Mouse (Mus musculus) CH12.LX (cell line): ENCODE results near the gene Zcchc24. TPM values are rescaled to one million over a fixed set of nuclear protein-coding genes. Genes with fewer than 3 reads are reported as not detected.

Source experiments
- DNase-seq: peaks from one replicate; pipeline ENCODE4 v3.0.0-alpha.2; 2013; ENCODE audit errors: extremely low read depth
- H3K27ac ChIP-seq: 2 replicates; pipeline ENCODE4 v1.5.1; 2012; ENCODE audit warnings: low read depth, mild to moderate bottlenecking, control low read depth, moderate library complexity; ENCODE audit not compliant: insufficient read depth
- H3K27me3 ChIP-seq: replicated peaks from 2 replicates; pipeline ENCODE3; 2012; ENCODE audit warnings: inconsistent platforms
- H3K36me3 ChIP-seq, 2 experiments: replicated peaks in 1 of 2; 2 replicates each; pipeline versions ENCODE3 to v1.6.1; 2012; ENCODE audit warnings: inconsistent platforms in 1 of 2, low read length in 1 of 2, mild to moderate bottlenecking in 1 of 2, mixed read lengths in 1 of 2, moderate library complexity in 1 of 2; ENCODE audit not compliant: control insufficient read depth in 1 of 2, insufficient read depth in 1 of 2
- H3K4me1 ChIP-seq, 2 experiments: 2 replicates each; pipeline ENCODE4 v1.6.1; 2012; ENCODE audit warnings: inconsistent platforms in 1 of 2, moderate library complexity in 1 of 2; ENCODE audit not compliant: insufficient read depth in 2 of 2, control insufficient read depth in 1 of 2
- H3K4me2 ChIP-seq: 2 replicates; pipeline ENCODE4 v1.6.1; 2012; ENCODE audit warnings: low read depth, mild to moderate bottlenecking, control low read depth; ENCODE audit not compliant: poor library complexity, insufficient read depth, severe bottlenecking
- H3K4me3 ChIP-seq, 3 experiments: fragments of 150-350 bp in 1 of 3; sonication (generic) in 1 of 3; replicated peaks in 1 of 3; 2 replicates each; pipeline versions ENCODE3 to v1.5.1; 2011 to 2012; ENCODE audit warnings: low read depth in 2 of 3, low read length in 2 of 3, mild to moderate bottlenecking in 2 of 3, moderate library complexity in 2 of 3, control low read depth in 1 of 3, improper control_type of control experiment in 1 of 3, inconsistent platforms in 1 of 3, mixed read lengths in 1 of 3; ENCODE audit not compliant: poor library complexity in 1 of 3
- H3K79me2 ChIP-seq: replicated peaks from 2 replicates; pipeline ENCODE4 v1.6.1; 2012; ENCODE audit warnings: mild to moderate bottlenecking, moderate library complexity; ENCODE audit not compliant: control insufficient read depth, poor library complexity, insufficient read depth, severe bottlenecking; ENCODE audit errors: extremely low read depth
- H3K9ac ChIP-seq: 2 replicates; pipeline ENCODE4 v1.6.1; 2012; ENCODE audit warnings: low read depth, mild to moderate bottlenecking, control low read depth, moderate library complexity; ENCODE audit not compliant: insufficient read depth
- H3K9me3 ChIP-seq: replicated peaks from 2 replicates; pipeline ENCODE3; 2012; ENCODE audit warnings: low read length, inconsistent platforms, mixed read lengths
- CHD1 ChIP-seq: IDR thresholded peaks from 2 replicates; pipeline ENCODE4 v1.6.1; 2012; ENCODE audit warnings: low read depth, low read length, improper control_type of control experiment, inconsistent platforms
- CHD2 ChIP-seq: IDR thresholded peaks from 2 replicates; pipeline ENCODE4 v1.6.1; 2011; ENCODE audit warnings: low read length, improper control_type of control experiment
- HCFC1 ChIP-seq: IDR thresholded peaks from 2 replicates; pipeline ENCODE4 v1.6.1; 2012; ENCODE audit warnings: low read depth, mild to moderate bottlenecking, inconsistent platforms, low read length, improper control_type of control experiment
- JUN ChIP-seq: IDR thresholded peaks from 2 replicates; pipeline ENCODE4 v1.6.1; 2011; ENCODE audit warnings: low read depth, mild to moderate bottlenecking, low read length, improper control_type of control experiment, moderate library complexity; ENCODE audit not compliant: insufficient read depth
- JUND ChIP-seq: conservative IDR thresholded peaks from 2 replicates; pipeline ENCODE4 v1.6.1; 2011; ENCODE audit warnings: low read depth, low read length, improper control_type of control experiment
- KAT2A ChIP-seq: IDR thresholded peaks from 2 replicates; pipeline ENCODE4 v1.6.1; 2012; ENCODE audit warnings: low read length, improper control_type of control experiment, inconsistent platforms; ENCODE audit not compliant: insufficient replicate concordance
- MYC ChIP-seq: IDR thresholded peaks from 2 replicates; pipeline ENCODE4 v1.6.1; 2011; ENCODE audit warnings: low read depth, mild to moderate bottlenecking, improper control_type of control experiment, low read length
- NELFE ChIP-seq: IDR thresholded peaks from 2 replicates; pipeline ENCODE4 v1.6.1; 2011; ENCODE audit warnings: low read depth, low read length, improper control_type of control experiment
- RCOR1 ChIP-seq: conservative IDR thresholded peaks from 2 replicates; pipeline ENCODE4 v1.6.1; 2012; ENCODE audit warnings: low read depth, mild to moderate bottlenecking, inconsistent platforms, low read length, improper control_type of control experiment
- SIN3A ChIP-seq: IDR thresholded peaks from 2 replicates; pipeline ENCODE4 v1.6.1; 2012; ENCODE audit warnings: low read length, improper control_type of control experiment, inconsistent platforms
- TBP ChIP-seq: conservative IDR thresholded peaks from 2 replicates; pipeline ENCODE4 v1.6.1; 2011; ENCODE audit warnings: low read depth, low read length, improper control_type of control experiment
- TCF12 ChIP-seq: IDR thresholded peaks from 2 replicates; pipeline ENCODE4 v1.6.1; 2014; ENCODE audit warnings: low read depth, mild to moderate bottlenecking, inconsistent platforms, low read length, improper control_type of control experiment
- UBTF ChIP-seq: IDR thresholded peaks from 2 replicates; pipeline ENCODE4 v1.6.1; 2012; ENCODE audit warnings: low read depth, mild to moderate bottlenecking, inconsistent platforms, low read length, improper control_type of control experiment, moderate library complexity
- ZMIZ1 ChIP-seq: IDR thresholded peaks from 2 replicates; pipeline ENCODE4 v1.6.1; 2012; ENCODE audit warnings: low read depth, mild to moderate bottlenecking, inconsistent platforms, low read length, improper control_type of control experiment
- dilution Hi-C: fragments of 300-500 bp; cut with MboI; formaldehyde crosslinking; loops from 2 replicates; pipeline ENCODE4 v1.14.3; 2020; ENCODE audit warnings: low sequenced_read_pairs; ENCODE audit not compliant: extremely low pct_unique_long_range_greater_than_20kb, extremely low pct_ligation_motif_present
- in situ Hi-C: fragments of 300-500 bp; cut with MboI; formaldehyde crosslinking; loops from 3 replicates; pipeline ENCODE4 v1.14.3; 2019; ENCODE audit warnings: low sequenced_read_pairs, low pct_ligation_motif_present, low pct_unique_long_range_greater_than_20kb, mixed read lengths
- polyA plus RNA-seq: library from polyadenylated mRNA; unstranded; fragments of >175 nt; gene quantifications from 2 replicates; pipeline ENCODE4 v1.2.1, GENCODE M21; 2012; ENCODE audit warnings: low read depth; ENCODE audit not compliant: insufficient read length
- total RNA-seq, 2 experiments: library from RNA; depleted of rRNA; stranded (reverse); fragments of 300-350 nt in 1 of 2; fragments of >200 nt in 1 of 2; gene quantifications; 2 replicates each; pipeline ENCODE4 v1.2.3; 2012 to 2014

Zcchc24 gene
- total and polyA plus RNA-seq, 3 experiments, result 0.05 to 0.44 (median 0.08) TPM

GRCm38 (mm10) chr14:25769626-25770306 is 927 bp upstream of the Zcchc24 start:
- H3K4me1 ChIP-seq, result peaks cover 8 to 31% of the 10 kb centered on the region in 2 experiments
- H3K4me3 ChIP-seq, result no peak overlapping the region
- peaks cover 81% of the 10 kb centered on the region for H3K27me3 ChIP-seq
- DNase-seq, result no peak
- H3K79me2 ChIP-seq, result no peaks in the 10 kb centered on the region
- TF ChIP-seq KAT2A (no peak), UBTF (no peak)
- H3K4me2 ChIP-seq, result no peak overlapping the region
- no peak overlapping the region for H3K9ac ChIP-seq
- H3K9me3 ChIP-seq, result no peaks in the 10 kb centered on the region
- dilution Hi-C loops (no loop called here), in situ Hi-C loops (no loop called here)
- no peaks in the 10 kb centered on the region for H3K36me3 ChIP-seq
- H3K27ac ChIP-seq, result no peak overlapping the region

GRCm38 (mm10) chr14:25768261-25768893 is 462 bp downstream of the Zcchc24 start:
- H3K9ac ChIP-seq, result peak overlapping the region; percentile 1; the same call in 1 of the 2 replicates
- dilution Hi-C loops, result no loop called here

GRCm38 (mm10) chr14:25767725-25768203 is 1.1 kb downstream of the Zcchc24 start:
- in situ Hi-C loops (no loop called here), dilution Hi-C loops (no loop called here)
- H3K27me3 ChIP-seq, result peaks cover 78% of the 10 kb centered on the region
- TF ChIP-seq MYC (no peak), CHD1 (no peak), HCFC1 (no peak), CHD2 (no peak)
- H3K79me2 ChIP-seq, result no peaks in the 10 kb centered on the region
- H3K4me3 ChIP-seq, result peak overlapping the region; percentile 25 to 53 (median 49)
- peak overlapping the region; percentile 85 for H3K4me2 ChIP-seq
- peak overlapping the region; percentile 1; the same call in 1 of the 2 replicates for H3K9ac ChIP-seq
- no peaks in the 10 kb centered on the region for H3K36me3 ChIP-seq
- no peak for DNase-seq
- peaks cover 8 to 31% of the 10 kb centered on the region in 2 experiments for H3K4me1 ChIP-seq
- H3K9me3 ChIP-seq, result no peaks in the 10 kb centered on the region
- H3K27ac ChIP-seq, result no peak overlapping the region

More at GRCm38 (mm10) chr14:25768261-25768893, 462 bp downstream of the Zcchc24 start:
- no peaks in the 10 kb centered on the region for H3K9me3 ChIP-seq
- peaks cover 80% of the 10 kb centered on the region for H3K27me3 ChIP-seq
- no peaks in the 10 kb centered on the region for H3K79me2 ChIP-seq
- TF ChIP-seq ZMIZ1 (no peak), JUND (no peak), CHD2 (no peak), RCOR1 (no peak), KAT2A (no peak), HCFC1 (no peak), NELFE (no peak), JUN (no peak), UBTF (peak; percentile 93; the same call in 1 of the 2 replicates), TCF12 (peak; percentile 8; the same call in 1 of the 2 replicates), TBP (no peak), SIN3A (no peak)
- peaks cover 8 to 31% of the 10 kb centered on the region in 2 experiments for H3K4me1 ChIP-seq
- no peak for DNase-seq
- peak overlapping the region; percentile 25 to 53 (median 49) for H3K4me3 ChIP-seq
- in situ Hi-C loops, result no loop called here
- no peak overlapping the region for H3K27ac ChIP-seq
- peak overlapping the region; percentile 85 for H3K4me2 ChIP-seq
- H3K36me3 ChIP-seq, result no peaks in the 10 kb centered on the region
